Mouse (Mus musculus) heart, adult 2 months (tissue): ENCODE measurements around the gene Calm3. TPM values are rescaled to one million over a fixed set of nuclear protein-coding genes. Genes with fewer than 3 reads are reported as not detected.
"Not testable (repeated sequence)": the region's sequence is repeated elsewhere in the genome, so short reads cannot be mapped to it uniquely, and the experiment has no call there.

Experiments
- DNase-seq, 2 experiments: peaks; one replicate each; pipeline ENCODE4 v3.0.0; 2021
- H3K27ac ChIP-seq: fragments of 200-600 bp; 2 replicates; pipeline ENCODE4 v1.8.1; 2022
- H3K27me3 ChIP-seq: fragments of 200-500 bp; 2 replicates; pipeline ENCODE4 v1.6.1; 2012; ENCODE audit warnings: mild to moderate bottlenecking, low read length, inconsistent platforms, mixed read lengths; ENCODE audit not compliant: control insufficient read depth, insufficient read depth
- H3K36me3 ChIP-seq: fragments of 200-500 bp; 2 replicates; pipeline ENCODE4 v1.6.1; 2012; ENCODE audit warnings: low read length, inconsistent platforms; ENCODE audit not compliant: control insufficient read depth, insufficient read depth
- H3K4me1 ChIP-seq: fragments of 200-500 bp; 2 replicates; pipeline ENCODE4 v1.6.1; 2011; ENCODE audit warnings: low read length; ENCODE audit not compliant: control insufficient read depth, insufficient read depth
- H3K4me3 ChIP-seq: fragments of 200-600 bp; 2 replicates; pipeline ENCODE4 v1.8.1; 2022
- H3K79me2 ChIP-seq: fragments of 200-500 bp; replicated peaks from 2 replicates; pipeline ENCODE4 v1.6.1; 2012; ENCODE audit warnings: mild to moderate bottlenecking, inconsistent platforms, low read length, moderate library complexity, mixed read lengths; ENCODE audit not compliant: control insufficient read depth, insufficient read depth
- H3K9ac ChIP-seq: fragments of 200-500 bp; 2 replicates; pipeline ENCODE4 v1.6.1; 2012; ENCODE audit warnings: low read depth, mild to moderate bottlenecking, control low read depth, inconsistent platforms, low read length, mixed read lengths
- CTCF ChIP-seq: fragments of 200-600 bp; IDR thresholded peaks from 2 replicates; pipeline ENCODE4 v1.8.1; 2022; ENCODE audit warnings: antibody characterized with exemption, mild to moderate bottlenecking, moderate library complexity
- EP300 ChIP-seq: fragments of 200-500 bp; IDR thresholded peaks from 2 replicates; pipeline ENCODE4 v1.6.1; 2011; ENCODE audit warnings: low read depth, low read length, control low read depth; ENCODE audit not compliant: insufficient read depth
- POLR2A ChIP-seq: fragments of 200-500 bp; IDR thresholded peaks from 2 replicates; pipeline ENCODE4 v1.6.1; 2011; ENCODE audit warnings: mild to moderate bottlenecking, low read depth, low read length, control low read depth; ENCODE audit not compliant: insufficient read depth
- WGBS: fragments of 180-500 bp; shearing (Covaris S2); methylation state at CpG from one replicate; pipeline ENCODE4 v1.1.7; 2018; 5-methylcytosine and 5-hydroxymethylcytosine counted together
- intact Hi-C: fragments of 180-260 bp; cut with DNase I; formaldehyde crosslinking; loops from one replicate; pipeline ENCODE4 v1.15.1; 2025
- polyA plus RNA-seq: library from polyadenylated mRNA; depleted of rRNA; stranded (reverse); fragments of >200 nt; gene quantifications from 2 replicates; pipeline ENCODE4 v1.2.3, GENCODE M21; 2012
- total RNA-seq, 2 experiments: library from RNA; stranded (reverse); gene quantifications; 2 replicates each; pipeline ENCODE4 v1.2.3; 2021

Calm3 gene
- total and polyA plus RNA-seq, 3 experiments, result 163 to 175 (median 168) TPM

DNA sequence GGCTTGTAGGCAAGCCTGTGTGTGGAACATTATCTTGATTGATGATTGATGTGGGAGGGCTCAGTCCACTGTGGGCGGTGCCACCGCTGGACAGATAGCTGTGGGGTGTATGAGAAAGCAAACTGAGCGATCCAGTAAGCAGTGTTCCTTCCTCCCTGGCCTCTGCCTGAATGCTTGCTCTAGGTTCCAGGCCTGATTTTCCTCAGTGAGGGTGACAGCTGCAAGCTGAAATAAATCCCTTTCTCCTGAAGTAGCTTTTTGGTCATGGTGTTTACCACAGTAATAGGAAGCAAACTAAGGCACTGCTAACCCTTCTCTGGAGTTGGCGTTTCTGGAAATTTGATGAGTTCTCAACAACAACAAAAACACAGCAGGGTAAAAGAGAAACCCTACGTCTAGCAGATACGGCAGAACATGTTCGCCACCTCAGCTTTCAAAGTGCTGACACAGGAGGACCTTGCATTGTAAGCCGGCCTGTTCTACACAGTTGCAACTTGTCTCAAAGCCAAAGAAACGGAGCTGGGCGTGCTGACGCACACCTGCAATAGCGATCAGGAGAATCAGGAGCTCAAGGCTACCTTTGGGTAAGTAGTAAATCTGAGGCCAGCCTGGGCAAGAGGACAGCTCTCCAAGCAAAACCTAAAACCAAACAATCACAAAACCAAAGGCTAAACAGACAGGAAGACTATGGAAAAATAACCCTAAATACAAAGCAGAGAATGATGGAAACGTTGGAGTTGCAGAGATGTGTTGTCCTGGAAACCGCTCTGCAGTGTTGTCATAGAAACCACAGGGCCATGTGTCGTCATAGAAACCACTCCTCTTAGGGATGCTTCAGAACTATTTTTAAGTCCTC lies 32.7 kb upstream of the Calm3 start:
- Histone ChIP-seq H3K36me3 (no peaks in the 10 kb centered on the region), H3K4me3 (no peak overlapping the region), H3K4me1 (no peaks in the 10 kb centered on the region), H3K27me3 (no peaks in the 10 kb centered on the region), H3K27ac (no peak overlapping the region), H3K79me2 (no peaks in the 10 kb centered on the region), H3K9ac (no peak overlapping the region)
- no peak for TF ChIP-seq EP300
- TF ChIP-seq POLR2A, result no peak
- no peak for TF ChIP-seq CTCF
- WGBS, result 74% methylated on average over 15 of the region's 15 CpGs
- intact Hi-C loops, result no loop called here
- DNase-seq, result no peak

DNA sequence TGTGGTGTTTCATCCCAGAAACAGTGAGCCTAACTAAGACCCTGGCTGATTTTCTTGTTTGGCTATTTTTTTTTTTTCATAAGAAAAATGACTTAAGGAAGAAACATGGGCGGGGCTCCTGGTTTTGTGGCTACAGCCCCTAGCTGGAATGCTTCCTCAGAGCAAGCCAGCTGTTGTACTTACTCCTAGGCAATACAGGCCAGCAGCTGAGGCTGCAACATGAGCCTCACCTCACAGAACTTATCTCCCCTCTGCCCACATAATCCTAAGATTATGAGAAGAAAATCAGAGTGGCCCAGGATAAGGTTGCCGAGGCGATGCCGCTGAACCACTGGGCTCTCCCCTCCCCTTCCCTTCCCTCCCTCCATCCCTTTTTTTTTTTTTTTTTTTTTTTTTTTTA lies 31.8 kb upstream of the Calm3 start:
- Histone ChIP-seq H3K27ac (no peak overlapping the region), H3K4me3 (no peak overlapping the region), H3K36me3 (no peaks in the 10 kb centered on the region), H3K79me2 (no peaks in the 10 kb centered on the region), H3K4me1 (no peaks in the 10 kb centered on the region), H3K27me3 (no peaks in the 10 kb centered on the region), H3K9ac (no peak overlapping the region)
- intact Hi-C loops, result no loop called here
- TF ChIP-seq EP300, result no peak
- TF ChIP-seq POLR2A, result no peak
- no peak for TF ChIP-seq CTCF
- no peak for DNase-seq
- 61% methylated on average over 4 of the region's 4 CpGs for WGBS

DNA sequence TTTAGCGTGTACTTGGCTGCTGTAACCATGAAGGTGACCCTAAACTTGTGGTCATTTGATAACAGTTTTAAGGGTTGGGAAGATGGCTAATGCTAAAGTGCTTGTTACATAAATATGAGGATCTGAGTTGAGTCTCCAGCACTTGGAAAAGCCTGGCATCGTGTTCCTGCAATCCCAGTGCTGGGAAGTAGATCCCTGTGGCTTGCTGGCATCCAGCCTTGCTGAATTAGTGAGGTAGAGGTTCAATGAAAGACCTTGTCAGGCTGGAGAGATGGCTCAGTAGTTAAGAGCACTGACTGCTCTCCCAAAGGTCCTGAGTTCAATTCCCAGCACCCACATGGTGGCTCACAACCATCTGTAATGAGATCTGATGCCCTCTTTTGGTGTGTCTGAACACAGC lies 29.9 kb upstream of the Calm3 start:
- DNase-seq, H3K27me3 ChIP-seq, H3K79me2 ChIP-seq, H3K4me3 ChIP-seq, H3K4me1 ChIP-seq, H3K9ac ChIP-seq, H3K36me3 ChIP-seq, intact Hi-C loops, H3K27ac ChIP-seq: not testable (repeated sequence)
- 70% methylated on average over 2 of the region's 2 CpGs for WGBS

DNA sequence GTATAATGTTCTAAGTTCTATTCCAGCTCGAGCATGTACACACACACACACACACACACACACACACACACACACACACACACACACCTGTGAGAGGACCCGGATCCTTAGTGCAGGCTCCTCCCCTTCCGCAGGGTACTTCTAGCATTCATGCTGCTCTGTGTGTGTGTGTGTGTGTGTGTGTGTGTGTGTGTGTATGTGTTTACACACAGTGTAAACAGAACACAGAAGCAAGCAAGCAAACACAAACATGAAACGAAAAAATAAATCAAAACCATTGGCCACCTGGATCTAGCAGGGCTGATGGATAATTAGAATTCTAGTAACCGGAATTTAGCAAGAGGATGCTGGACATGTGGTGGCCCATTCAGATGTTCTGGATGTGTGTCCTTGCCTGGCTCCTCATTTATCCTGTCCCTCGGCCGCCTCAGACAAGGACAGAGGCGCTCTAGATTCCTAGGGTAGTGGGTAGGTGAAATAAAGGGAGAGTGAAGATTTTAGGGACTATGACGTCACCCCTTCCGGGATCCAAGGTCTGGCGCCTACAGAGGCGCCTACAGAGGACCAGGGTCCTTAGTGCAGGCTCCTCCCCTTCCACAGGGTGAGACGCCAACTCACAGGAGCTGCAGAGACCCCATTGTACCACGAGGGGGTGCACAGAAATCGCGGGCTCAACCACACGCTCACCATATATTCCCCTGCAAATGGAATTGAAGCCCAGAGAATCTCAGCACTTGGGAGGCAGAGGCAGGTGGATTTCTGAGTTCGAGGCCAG lies 27.1 kb upstream of the Calm3 start:
- Histone ChIP-seq H3K9ac (no peak overlapping the region), H3K79me2 (no peaks in the 10 kb centered on the region), H3K27ac (no peak overlapping the region), H3K4me3 (no peak overlapping the region), H3K4me1 (peaks cover 3% of the 10 kb centered on the region; the same call in 1 of the 2 replicates), H3K36me3 (no peaks in the 10 kb centered on the region), H3K27me3 (no peaks in the 10 kb centered on the region)
- peak; percentile 82 to 84 for DNase-seq
- TF ChIP-seq EP300 (peak; percentile 81), CTCF (peak; percentile 93), POLR2A (no peak)
- 18% methylated on average over 18 of the region's 18 CpGs for WGBS
- intact Hi-C loops, result loop anchor here (1.0 to 2.0 kb wide), 3 partner anchors 19 to 116 kb away; no protein-coding TSS in a partner anchor

DNA sequence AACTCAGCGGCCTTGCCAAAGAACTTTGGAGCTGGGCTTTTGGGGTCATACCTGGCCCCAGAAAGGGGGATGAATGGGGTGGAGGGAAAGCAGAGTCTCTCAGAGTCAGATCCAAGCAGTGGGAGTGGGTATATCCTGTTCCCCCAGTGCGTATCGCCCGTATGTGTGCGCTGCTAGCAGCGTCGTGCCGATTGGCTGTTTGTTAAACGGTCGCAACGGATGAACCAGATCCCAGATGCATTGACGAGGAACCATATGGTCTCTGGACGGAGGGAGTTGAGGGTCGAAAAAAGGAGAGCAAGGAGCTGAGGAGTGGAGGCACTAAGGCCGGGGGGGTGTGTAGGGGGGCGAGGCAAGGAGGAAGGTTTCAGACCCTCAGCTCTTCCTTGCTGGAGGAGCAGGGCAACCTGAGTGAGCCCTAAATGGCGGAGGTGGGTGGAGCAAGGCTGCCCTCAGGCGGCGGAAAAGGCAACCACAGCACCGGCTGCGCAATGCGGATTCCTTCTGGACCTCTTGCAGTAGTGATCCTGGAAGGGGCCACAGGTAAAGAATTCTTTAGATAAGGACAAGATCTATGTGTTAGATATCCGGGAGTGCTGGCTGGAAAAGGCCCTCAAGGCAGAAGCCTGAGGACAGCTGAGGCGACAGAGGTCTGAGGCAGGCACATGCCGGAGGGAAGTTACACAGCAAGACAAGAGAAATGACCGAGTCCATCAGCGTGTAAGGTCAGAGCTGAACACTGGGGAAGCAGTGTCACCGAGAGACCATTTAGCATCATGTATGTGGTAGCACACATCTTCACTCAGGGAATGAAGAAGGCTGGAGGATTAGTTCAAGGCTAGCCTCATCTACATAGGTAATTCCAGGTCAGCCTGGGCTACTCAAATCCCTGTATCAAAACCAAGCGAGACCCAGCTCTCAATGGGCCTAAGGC lies 26.3 kb upstream of the Calm3 start:
- Histone ChIP-seq H3K9ac (no peak overlapping the region), H3K27ac (no peak overlapping the region), H3K27me3 (no peaks in the 10 kb centered on the region), H3K4me3 (no peak overlapping the region), H3K36me3 (no peaks in the 10 kb centered on the region), H3K79me2 (no peaks in the 10 kb centered on the region), H3K4me1 (peaks cover 3% of the 10 kb centered on the region; the same call in 1 of the 2 replicates)
- TF ChIP-seq POLR2A, result no peak
- peak; percentile 89 for TF ChIP-seq CTCF
- TF ChIP-seq EP300, result peak; percentile 55; the same call in 1 of the 2 replicates
- DNase-seq, result peak; percentile 75 to 84
- 12% methylated on average over 29 of the region's 29 CpGs for WGBS
- intact Hi-C loops, result loop anchor here (1.0 to 2.0 kb wide), 2 partner anchors 18 to 117 kb away; no protein-coding TSS in a partner anchor
